Mouse (Mus musculus): Measurements from ENCODE around the gene Epor.

Gene Epor

GRCm38 (mm10) chr9:21936692-21937570 is 26.4 kb downstream of the Epor start, which contains the start of gene Plppr2:
Gene Plppr2, plus strand, starts transcription at chr9:21937033.
- peak; percentile 97 for DNase-seq

DNA sequence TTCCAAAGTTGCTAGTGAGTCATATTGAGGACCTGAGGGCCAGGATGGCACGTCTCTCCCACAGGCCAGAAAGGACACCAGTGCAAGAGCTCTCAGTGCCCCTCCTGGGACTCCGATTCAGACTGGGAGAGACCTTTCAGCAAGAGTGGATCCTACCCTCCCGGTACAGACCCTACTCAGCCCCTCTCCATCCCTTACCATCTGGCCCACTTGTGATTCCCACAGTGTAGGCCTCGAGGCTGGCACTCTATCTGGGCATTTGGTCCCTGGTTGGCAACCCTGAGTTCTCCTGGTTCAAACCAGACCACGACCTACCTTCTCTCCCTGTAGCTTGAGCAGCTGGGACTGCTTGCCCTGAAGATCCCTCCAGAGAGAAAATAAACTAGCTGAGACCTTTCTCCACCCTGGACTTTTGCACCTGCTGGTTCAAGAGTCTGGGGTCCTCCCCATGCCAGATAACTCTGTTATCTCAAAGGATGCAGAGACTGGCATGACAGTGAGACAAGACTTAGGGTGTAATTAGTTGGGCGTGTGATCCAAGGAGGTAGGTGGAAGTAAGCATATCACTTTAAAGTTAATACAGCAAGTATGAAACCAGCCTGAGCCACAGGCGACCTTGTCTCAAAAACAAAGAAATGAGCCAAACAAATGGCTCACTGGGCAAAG is 27.7 kb downstream of the Epor start:
- DNase-seq, result no peak

DNA sequence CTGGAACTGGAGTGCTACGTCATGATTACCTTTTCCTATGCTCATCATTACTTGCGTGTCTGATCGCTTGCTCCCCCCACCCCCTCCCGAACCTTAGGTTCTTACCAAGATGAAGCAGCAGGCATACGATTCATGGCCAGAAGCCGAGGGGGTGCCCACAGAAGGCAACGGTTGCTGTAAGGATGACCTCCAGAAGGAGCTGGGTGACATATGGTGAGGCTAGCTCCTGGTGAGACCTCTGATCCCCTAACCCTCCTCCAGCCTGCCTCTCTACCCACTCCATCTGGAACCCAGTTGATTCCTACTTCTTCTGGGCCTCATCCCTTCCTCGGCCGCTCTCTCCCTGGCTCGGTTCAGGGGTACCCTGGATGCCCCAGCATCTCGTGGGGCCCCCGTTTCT is 29.3 kb downstream of the Epor start:
- DNase-seq, result no peak

DNA sequence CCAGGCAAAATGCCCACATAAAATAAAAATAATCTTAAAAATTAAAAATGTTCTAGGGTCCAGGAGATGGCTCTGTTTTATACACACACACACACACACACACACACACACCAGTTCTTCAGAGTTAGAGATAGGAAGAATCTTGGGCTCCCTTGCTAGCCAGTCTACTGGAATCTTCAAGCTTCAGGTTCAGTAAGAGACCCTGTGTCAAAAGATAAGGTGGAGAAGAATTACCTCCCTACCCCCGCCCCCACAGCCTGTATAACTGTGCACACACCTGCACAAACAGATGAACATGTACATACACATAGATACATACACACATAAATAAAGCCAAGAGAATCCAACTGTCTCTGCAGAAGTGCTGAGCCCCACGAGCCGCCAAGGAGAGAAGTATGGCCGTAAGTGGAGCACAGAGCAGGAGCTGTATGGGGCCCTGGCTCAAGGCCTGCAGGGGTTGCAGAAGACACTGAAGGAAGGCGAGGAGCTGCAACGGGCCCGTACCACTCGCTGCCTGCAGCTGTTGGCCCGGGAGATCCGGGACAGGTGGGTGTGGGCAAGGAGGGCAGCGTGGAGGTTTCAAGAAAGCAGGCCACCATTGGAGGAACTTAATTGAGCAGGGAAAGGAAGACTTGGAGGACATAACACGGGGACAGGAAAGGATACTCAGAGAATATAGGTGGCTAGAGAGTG is 30.7 kb downstream of the Epor start:
- DNase-seq, result no peak

DNA sequence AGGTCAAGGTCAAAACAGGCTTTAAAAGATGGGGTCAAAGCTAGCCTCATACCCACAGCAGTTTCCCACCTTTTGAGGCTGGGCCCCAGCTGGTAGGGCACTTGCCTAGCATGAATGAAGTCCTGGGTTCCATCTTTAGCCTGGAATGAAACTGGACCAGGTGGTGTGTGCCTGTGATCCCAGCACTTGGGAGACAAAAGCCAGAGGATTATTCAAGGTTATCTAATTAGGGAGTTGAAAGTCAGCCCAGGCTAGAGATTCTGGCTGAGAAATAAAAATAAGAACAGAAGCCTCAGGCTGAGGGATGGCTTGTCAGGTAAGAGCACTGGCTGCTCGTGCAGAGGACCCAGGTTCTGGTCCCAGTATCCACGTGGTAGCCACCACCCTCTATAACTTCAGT is 31.3 kb downstream of the Epor start:
- DNase-seq, result no peak

DNA sequence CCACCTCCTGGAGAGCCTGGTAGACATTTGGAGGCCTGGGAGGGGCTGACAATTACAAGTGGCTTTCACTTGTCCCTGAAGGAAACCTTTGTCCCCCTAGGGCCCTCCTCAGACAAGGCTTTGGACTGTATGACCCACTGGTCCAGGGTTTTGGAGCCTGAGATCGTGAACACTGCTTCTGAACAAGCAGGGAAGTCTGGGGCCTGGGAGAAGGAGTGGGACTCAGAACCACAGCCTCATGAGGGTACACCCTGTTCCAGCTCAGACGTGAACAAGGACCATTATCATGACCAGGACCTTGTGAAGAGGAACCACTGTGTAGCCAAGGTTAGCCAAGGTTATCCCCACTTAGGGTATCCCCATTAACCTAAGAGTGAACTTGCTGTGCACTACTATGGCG is 34.1 kb downstream of the Epor start:
- no peak for DNase-seq

DNA sequence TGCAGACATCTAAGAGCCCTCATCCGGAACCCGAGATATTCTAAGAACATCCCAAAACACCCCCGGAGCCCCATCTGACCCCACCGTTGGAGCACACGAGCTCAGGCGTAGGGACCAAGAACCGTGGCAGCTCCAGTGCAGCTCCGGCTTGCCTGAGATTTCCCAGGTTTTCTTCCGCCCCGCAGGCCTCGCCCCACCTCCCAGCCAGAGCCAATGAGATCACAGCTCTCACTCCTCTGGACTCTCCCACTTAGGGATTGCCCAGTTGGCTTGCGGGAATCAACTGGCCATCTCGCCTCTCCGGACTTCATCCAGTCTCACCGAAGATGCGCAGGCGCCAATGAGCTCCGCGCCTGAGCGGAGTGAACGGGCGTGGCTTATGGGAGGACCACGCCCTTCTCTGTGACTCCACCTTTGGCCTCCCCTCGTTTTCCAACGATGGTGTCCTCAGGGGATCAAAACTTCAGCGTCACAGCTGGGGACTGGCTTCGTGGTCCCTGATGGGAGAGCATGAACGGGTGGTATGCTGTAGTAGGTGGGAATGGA is 36.0 kb downstream of the Epor start, which contains the start of the genes Ccdc159 and Tmem205:
Ccdc159 (plus strand) TSS at position 264 of the 546 bp plus-strand sequence.
Tmem205 (minus strand) TSS at position 349 of the 546 bp plus-strand sequence.
- DNase-seq, result peak; percentile 98

GRCm38 (mm10) chr9:21926784-21927183 is 36.5 kb downstream of the Epor start:
- DNase-seq, result no peak

DNA sequence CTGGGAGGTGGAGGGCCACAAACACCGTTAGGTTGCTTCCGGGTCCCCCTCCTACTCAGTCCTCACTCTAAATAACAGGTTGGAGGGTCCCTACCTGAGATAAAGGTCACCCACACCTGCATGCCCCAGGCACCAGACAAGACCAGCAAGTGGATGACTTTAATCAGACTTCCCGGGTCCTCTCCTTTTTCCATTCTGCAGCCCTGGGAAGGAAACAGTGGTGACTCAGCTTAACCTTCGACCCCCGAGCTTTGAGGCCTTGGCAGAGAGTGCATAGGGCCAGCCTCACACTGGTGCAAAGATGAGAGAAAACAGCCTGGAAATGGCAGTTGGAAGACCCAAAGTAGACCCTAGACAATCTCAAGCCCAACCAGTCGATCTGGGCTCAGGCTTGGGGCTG is 37.2 kb downstream of the Epor start:
- peak; percentile 55 for DNase-seq

DNA sequence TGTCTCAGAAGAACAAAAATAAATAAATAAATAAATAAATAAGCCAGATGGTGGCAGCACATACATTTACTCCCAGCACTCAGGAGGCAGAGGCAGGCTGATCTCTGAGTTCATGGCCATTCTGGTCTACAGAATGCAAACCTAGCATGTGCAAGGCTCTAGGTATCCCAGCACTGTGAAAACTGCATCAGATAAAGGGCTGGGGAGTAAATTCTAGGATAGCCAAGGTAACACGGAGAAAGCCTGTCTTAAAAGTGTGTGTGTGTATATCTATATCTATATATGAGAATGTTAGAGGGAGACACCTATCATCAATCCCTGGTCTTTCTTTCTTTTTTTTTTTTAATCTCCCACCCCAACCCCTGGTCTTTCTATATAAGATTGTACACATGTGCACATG is 37.8 kb downstream of the Epor start:
- DNase-seq, result no peak

- no peak for DNase-seq
These were observed 38.3 kb downstream of the Epor start for GRCm38 (mm10) chr9:21925034-21925433.

GRCm38 (mm10) chr9:21924099-21924493 is 39.2 kb downstream of the Epor start:
- peak; percentile 92 for DNase-seq

DNA sequence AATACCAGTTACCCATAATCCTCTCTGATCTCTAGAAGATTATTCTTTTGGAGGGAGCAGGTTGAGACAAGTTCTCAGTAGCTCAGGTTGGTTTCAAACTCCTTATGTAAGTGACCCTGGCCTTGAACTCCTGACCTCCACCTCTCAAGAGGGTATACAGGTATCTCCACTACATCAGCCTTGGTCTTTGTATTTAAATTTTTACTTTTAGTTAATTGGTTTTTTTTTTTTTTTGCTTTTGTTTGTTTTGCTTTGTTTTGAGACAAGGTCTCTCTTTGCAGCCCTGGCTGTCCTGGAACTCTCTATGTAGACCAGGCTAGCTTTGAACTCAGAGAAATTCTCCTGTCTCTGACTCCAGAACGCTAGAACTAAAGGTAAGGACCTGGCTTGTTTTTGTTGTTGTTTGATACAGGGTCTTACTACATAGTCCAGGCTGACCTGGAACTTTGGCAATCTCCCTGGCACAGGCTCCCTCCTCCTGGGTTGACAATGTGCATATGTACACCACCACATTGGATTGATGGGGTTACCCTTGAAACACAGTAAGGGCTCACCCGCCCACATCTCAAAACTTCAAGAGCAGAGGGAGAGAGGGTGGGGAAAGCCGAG is 39.7 kb downstream of the Epor start:
- DNase-seq, result no peak

DNA sequence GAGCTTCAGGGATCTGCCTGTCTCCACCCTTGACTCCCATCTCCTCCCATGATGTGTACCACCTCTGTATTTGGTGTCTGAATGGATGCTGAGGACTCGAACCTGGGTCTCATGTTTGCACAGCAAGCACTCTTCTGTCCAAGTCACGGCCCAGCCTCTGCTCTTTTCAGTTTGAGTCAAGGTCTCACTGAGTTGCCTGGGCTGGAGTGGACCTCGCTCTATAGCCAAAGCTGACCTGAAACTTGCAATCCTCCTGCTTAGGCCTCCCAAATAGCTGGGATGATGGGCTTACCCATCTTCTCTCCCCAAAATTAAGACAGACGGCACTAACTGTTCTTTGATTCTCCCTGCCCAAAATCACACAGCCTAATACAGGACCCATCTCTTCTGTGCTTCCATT is 40.3 kb downstream of the Epor start:
- DNase-seq, result no peak

GRCm38 (mm10) chr9:21918692-21919384 is 44.5 kb downstream of the Epor start:
- no peak for DNase-seq

- peak; percentile 96 for DNase-seq
These were observed 45.2 kb downstream of the Epor start, which contains the start of gene Rab3d for GRCm38 (mm10) chr9:21918035-21918592. Gene Rab3d, minus strand, starts transcription at chr9:21918192.

DNA sequence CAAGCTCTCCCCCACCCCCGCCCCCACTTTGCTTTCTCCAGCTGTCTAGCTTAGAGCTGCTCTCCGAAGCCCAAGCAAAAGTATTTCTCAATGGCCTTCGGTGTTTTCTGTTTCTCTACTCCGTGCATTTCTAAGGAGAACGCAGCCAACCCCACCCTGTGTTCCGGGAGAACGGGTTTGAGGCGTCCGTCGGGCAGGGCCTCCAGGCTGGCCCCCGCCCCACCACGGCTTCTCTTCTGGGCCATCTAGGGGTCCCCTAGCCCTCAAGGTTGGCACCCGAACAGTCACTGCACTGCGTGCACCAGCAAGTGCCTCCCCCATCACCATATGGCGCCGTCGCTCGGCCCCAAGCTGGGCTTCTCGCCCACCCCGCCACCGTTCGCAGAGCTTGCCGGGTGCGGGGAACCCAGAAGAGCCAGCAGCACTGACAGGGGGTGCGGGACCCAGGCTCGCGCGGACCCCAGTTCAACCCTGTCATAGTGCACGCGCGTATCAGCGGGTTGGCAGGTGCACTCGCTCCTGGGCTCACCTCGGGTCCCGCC is 45.7 kb downstream of the Epor start:
- no peak for DNase-seq

DNA sequence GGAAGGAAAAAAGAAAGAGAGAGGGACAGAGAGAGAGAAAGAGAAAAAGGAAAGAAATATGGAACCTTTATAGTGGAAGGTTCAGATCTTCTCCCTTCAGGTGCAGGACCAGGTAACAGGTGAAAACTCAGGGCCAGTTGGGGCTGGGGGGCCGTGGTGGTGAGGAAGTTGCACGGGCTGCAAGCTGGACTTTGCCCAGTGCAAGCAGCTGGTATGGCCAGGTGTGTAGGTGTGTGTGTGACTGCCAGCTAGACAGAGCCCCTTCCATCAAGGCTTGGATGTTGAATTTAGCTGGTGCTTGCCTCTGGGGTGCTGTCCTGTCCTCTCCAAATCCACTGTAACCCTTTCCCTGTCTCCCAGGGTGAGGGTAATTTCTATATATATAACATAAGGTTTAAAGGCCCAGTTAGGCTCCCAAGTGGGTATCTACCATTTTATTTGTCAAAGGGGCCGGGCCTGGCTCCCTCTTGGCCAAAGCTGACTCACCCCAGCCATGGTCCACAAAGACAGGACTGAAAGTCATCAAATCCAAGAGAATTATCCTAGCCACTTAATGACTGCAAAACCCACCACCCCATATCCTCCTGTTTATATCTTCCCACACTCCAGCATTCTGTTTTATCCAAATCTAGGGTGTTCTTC is 46.3 kb downstream of the Epor start:
- DNase-seq, result no peak

GRCm38 (mm10) chr9:21909474-21910223 is 53.7 kb downstream of the Epor start:
- no peak for DNase-seq
